Mouse (Mus musculus) liver, embryonic 11.5 days (tissue): ENCODE results near the gene Slc25a25. TPM values are rescaled to one million over a fixed set of nuclear protein-coding genes. Genes with fewer than 3 reads are reported as not detected.
A peak's percentile ranks its signal among the peaks of the same experiment; 100 is the strongest.

Source experiments
- ATAC-seq: fragments of 200-750 bp; cut with Nextera tagmentation; replicated peaks from 2 replicates; pipeline ENCODE4 v1.8.0; 2017; ENCODE audit warnings: moderate number of reproducible peaks, mild to moderate bottlenecking, moderate TSS enrichment, moderate library complexity; ENCODE audit not compliant: low FRiP score
- DNase-seq: peaks from one replicate; pipeline ENCODE4 v3.0.0-alpha.2; 2017; ENCODE audit warnings: low spot score
- H3K27ac ChIP-seq: fragments of 300-500 bp; sonication (generic); 2 replicates; pipeline ENCODE4 v1.5.1; 2014; ENCODE audit warnings: mild to moderate bottlenecking, low read depth, low read length, control low read depth
- H3K27me3 ChIP-seq: fragments of 300-500 bp; sonication (generic); replicated peaks from 2 replicates; pipeline ENCODE4 v1.6.1; 2014; ENCODE audit warnings: low read length, mixed read lengths; ENCODE audit not compliant: control insufficient read depth, insufficient read depth
- H3K36me3 ChIP-seq: fragments of 300-500 bp; sonication (generic); 2 replicates; pipeline ENCODE4 v1.6.1; 2014; ENCODE audit warnings: mild to moderate bottlenecking, low read length, moderate library complexity, mixed read lengths; ENCODE audit not compliant: control insufficient read depth, insufficient read depth
- H3K4me1 ChIP-seq: fragments of 300-500 bp; sonication (generic); replicated peaks from 2 replicates; pipeline ENCODE4 v1.6.1; 2014; ENCODE audit warnings: low read length, mixed read lengths; ENCODE audit not compliant: control insufficient read depth, insufficient read depth
- H3K4me2 ChIP-seq: fragments of 300-500 bp; sonication (generic); 2 replicates; pipeline ENCODE4 v1.6.1; 2014; ENCODE audit warnings: mild to moderate bottlenecking, control low read depth, moderate library complexity
- H3K4me3 ChIP-seq: fragments of 300-500 bp; sonication (generic); 2 replicates; pipeline ENCODE4 v1.5.1; 2014; ENCODE audit warnings: low read depth, low read length, control low read depth
- H3K9ac ChIP-seq: fragments of 300-500 bp; sonication (generic); 2 replicates; pipeline ENCODE4 v1.6.1; 2014; ENCODE audit warnings: low read depth, low read length, control low read depth
- H3K9me3 ChIP-seq: fragments of 300-500 bp; sonication (generic); 2 replicates; pipeline ENCODE4 v1.6.1; 2016; ENCODE audit warnings: low read length, inconsistent platforms, mixed read lengths; ENCODE audit not compliant: control insufficient read depth
- WGBS: fragments of 180-500 bp; shearing (Covaris S2); extraction: QIAGEN DNeasy Blood & Tissue Kit; methylation state at CpG from one replicate; pipeline ENCODE4 v1.1.7; 2014; 5-methylcytosine and 5-hydroxymethylcytosine counted together
- polyA plus RNA-seq: library from polyadenylated mRNA; unstranded; fragments of >200 nt; fragmentation: Nextera tagmentation; extraction: Ambion mirVana; gene quantifications from 2 replicates; pipeline ENCODE4 v1.2.1, GENCODE M21; 2014

The Slc25a25 gene
- polyA plus RNA-seq, 1 experiment from 2014 or later, result 10.4 TPM

DNA sequence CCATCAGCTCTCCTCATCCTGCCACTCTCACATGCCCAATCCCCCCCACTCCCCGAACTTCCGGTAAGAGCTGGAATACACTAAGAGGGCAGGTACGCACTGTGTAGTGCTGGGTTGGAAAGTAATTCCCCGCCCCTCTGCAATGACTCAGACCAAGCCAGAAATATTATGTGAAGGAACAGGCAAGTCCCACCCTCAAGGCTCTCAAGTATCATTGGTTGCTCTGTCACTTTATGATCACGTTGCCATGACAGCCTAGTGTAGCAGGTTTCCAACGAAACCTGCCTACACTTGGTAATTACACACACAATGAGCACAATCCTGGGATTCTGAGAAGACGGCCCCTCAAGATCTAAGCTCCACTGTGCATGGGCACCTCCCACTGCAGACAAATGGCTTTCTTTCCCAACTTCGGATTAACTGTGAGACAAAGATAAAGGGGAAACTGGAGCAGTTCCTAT is 23.0 kb downstream of the Slc25a25 start:
- H3K27me3 ChIP-seq, result no peaks in the 10 kb centered on the region
- 63% methylated on average over 8 of the region's 8 CpGs for WGBS
- no peak overlapping the region for H3K27ac ChIP-seq
- no peaks in the 10 kb centered on the region for H3K9me3 ChIP-seq
- DNase-seq, result no peak
- no peak overlapping the region for H3K9ac ChIP-seq
- H3K4me3 ChIP-seq, result no peak overlapping the region
- H3K4me2 ChIP-seq, result no peak overlapping the region
- peaks cover 51% of the 10 kb centered on the region for H3K4me1 ChIP-seq
- no peak for ATAC-seq
- H3K36me3 ChIP-seq, result no peaks in the 10 kb centered on the region

GRCm38 (mm10) chr2:32427720-32428119 is 23.5 kb downstream of the Slc25a25 start:
- H3K4me2 ChIP-seq, result no peak overlapping the region
- no peak for ATAC-seq
- H3K27ac ChIP-seq, result no peak overlapping the region
- WGBS, result 84% methylated on average over 5 of the region's 5 CpGs
- no peak overlapping the region for H3K9ac ChIP-seq
- no peaks in the 10 kb centered on the region for H3K9me3 ChIP-seq
- no peak for DNase-seq
- H3K4me1 ChIP-seq, result peaks cover 57% of the 10 kb centered on the region
- H3K4me3 ChIP-seq, result no peak overlapping the region
- no peaks in the 10 kb centered on the region for H3K36me3 ChIP-seq
- H3K27me3 ChIP-seq, result no peaks in the 10 kb centered on the region

DNA sequence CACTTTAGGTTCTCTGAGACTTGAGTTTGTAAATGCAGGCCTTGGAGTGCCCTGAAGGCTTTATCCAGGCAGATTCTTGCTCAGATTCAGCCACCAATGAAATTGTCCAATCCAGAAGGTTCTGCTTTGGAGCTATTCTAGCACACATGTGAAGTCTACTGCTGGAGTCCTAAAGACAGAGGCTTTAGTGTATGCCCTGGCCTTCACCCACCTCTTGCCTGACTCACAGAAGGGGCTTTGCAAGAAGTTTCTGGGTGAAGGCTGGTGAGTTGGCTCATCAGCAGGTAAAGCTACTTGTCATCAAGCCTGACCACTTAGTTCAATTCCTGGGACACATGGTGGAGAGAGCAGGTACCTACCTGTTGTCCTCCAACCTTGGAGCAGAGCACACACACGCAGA is 25.1 kb downstream of the Slc25a25 start:
- Histone ChIP-seq H3K4me1 (peaks cover 63% of the 10 kb centered on the region), H3K27me3 (no peaks in the 10 kb centered on the region), H3K4me3 (no peak overlapping the region), H3K9me3 (no peaks in the 10 kb centered on the region), H3K36me3 (no peaks in the 10 kb centered on the region), H3K4me2 (no peak overlapping the region), H3K27ac (no peak overlapping the region), H3K9ac (no peak overlapping the region)
- DNase-seq (no peak), ATAC-seq (no peak)
- 100% methylated on average over 1 of the region's 1 CpGs for WGBS

- H3K9me3 ChIP-seq, result no peaks in the 10 kb centered on the region
- DNase-seq, result no peak
- peak overlapping the region; percentile 32; the same call in 1 of the 2 replicates for H3K27ac ChIP-seq
- 65% methylated on average over 5 of the region's 5 CpGs for WGBS
- no peaks in the 10 kb centered on the region for H3K27me3 ChIP-seq
- no peak overlapping the region for H3K4me2 ChIP-seq
- no peaks in the 10 kb centered on the region for H3K36me3 ChIP-seq
- H3K4me3 ChIP-seq, result no peak overlapping the region
- no peak for ATAC-seq
- H3K9ac ChIP-seq, result no peak overlapping the region
- H3K4me1 ChIP-seq, result peaks cover 60% of the 10 kb centered on the region
Observed at GRCm38 (mm10) chr2:32425568-32425967, 25.7 kb downstream of the Slc25a25 start.

GRCm38 (mm10) chr2:32424796-32425195 is 26.4 kb downstream of the Slc25a25 start:
- H3K9me3 ChIP-seq, result no peaks in the 10 kb centered on the region
- H3K36me3 ChIP-seq, result peaks cover 3% of the 10 kb centered on the region; the same call in 1 of the 2 replicates
- H3K9ac ChIP-seq, result 0 out of 2 replicates have a peak overlapping the region, but pooled peaks have one; percentile 3
- H3K4me3 ChIP-seq, result no peak overlapping the region
- DNase-seq (no peak), ATAC-seq (no peak)
- H3K27me3 ChIP-seq, result no peaks in the 10 kb centered on the region
- H3K4me2 ChIP-seq, result no peak overlapping the region; the same call in 1 of the 2 replicates
- WGBS, result 45% methylated on average over 3 of the region's 3 CpGs
- peaks cover 55% of the 10 kb centered on the region for H3K4me1 ChIP-seq
- peak overlapping the region; percentile 69 for H3K27ac ChIP-seq

DNA sequence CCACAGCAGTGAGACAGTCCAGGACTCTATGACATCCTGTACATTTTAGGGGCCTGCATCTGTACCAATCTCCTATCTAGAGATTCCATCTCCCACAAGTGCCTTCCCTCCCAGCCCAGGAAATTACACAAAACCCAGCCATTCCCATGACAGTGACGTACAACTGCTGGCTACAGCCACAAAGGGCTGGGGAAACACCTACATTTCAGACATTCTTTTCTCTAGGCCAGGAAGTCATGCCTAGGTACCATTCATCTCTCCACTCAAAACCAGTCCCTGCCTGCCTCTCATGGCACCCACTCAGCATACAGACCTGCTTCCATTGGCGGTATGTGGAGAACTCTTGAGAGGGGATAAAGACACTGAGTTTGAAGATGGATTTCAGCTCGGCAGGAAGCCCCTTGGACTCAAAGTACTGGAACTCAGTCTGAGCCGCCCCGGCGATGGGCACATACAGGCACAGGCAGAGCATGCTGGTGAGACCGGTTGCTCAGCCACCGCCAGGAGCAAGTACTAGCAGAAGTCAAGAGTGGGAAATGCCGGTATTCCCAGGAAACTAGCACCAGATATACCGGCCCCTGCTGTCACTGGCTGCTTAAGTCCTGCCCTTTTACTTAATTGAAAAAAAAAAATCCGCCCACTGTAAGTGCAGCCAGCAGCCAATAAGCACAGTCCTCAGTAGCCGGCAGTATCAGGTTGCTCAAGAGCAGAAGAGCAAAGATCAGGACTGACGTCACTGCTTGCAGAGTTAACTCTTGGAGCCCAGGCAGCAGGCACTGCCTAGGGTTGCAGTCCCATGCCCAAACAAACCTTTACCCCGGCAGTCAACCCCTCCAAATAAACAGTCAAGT is 27.5 kb downstream of the Slc25a25 start:
- Histone ChIP-seq H3K27ac (peak overlapping the region; percentile 45; the same call in 1 of the 2 replicates), H3K36me3 (peaks cover 7% of the 10 kb centered on the region), H3K4me2 (peak overlapping the region; percentile 87), H3K9ac (peak overlapping the region; percentile 49; the same call in 1 of the 2 replicates), H3K4me1 (peaks cover 49% of the 10 kb centered on the region), H3K4me3 (peak overlapping the region; percentile 38), H3K27me3 (no peaks in the 10 kb centered on the region), H3K9me3 (no peaks in the 10 kb centered on the region)
- 7% methylated on average over 14 of the region's 14 CpGs for WGBS
- DNase-seq (peak; percentile 47), ATAC-seq (peak; percentile 89)

DNA sequence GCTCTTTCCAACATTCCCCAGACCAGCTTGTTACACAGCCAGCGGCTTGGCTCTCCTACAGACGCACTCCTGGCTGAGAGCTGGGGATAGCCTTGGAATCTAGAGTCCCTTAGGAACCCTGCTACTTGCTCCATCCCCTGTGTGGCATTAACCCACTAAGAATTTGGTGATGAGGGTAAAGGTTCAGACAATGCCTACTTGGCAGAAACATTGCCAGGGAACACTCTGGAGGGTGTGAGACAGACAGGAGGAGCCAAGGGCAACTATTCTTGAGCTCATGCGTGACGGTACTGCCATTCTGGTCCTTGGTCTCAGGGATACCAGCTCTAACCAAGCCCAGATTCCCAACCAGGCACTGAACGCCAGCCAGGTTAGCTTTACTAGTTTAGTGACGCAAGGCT is 29.4 kb downstream of the Slc25a25 start:
- Histone ChIP-seq H3K27me3 (no peaks in the 10 kb centered on the region), H3K4me2 (no peak overlapping the region), H3K27ac (no peak overlapping the region), H3K4me1 (peaks cover 40% of the 10 kb centered on the region), H3K9me3 (no peaks in the 10 kb centered on the region), H3K9ac (no peak overlapping the region), H3K36me3 (peaks cover 19% of the 10 kb centered on the region), H3K4me3 (no peak overlapping the region)
- no peak for DNase-seq
- 90% methylated on average over 6 of the region's 6 CpGs for WGBS
- ATAC-seq, result no peak

GRCm38 (mm10) chr2:32420647-32421046 is 30.6 kb downstream of the Slc25a25 start:
- DNase-seq, result no peak
- Histone ChIP-seq H3K36me3 (peaks cover 28% of the 10 kb centered on the region), H3K27ac (no peak overlapping the region), H3K4me2 (no peak overlapping the region), H3K9me3 (no peaks in the 10 kb centered on the region), H3K4me3 (no peak overlapping the region), H3K9ac (no peak overlapping the region), H3K27me3 (no peaks in the 10 kb centered on the region), H3K4me1 (peaks cover 40% of the 10 kb centered on the region)
- WGBS, result 85% methylated on average over 6 of the region's 6 CpGs
- no peak for ATAC-seq
